Mouse (Mus musculus) liver, embryonic 16.5 days (tissue): ENCODE data around the gene Donson. TPM values are rescaled to one million over a fixed set of nuclear protein-coding genes. Genes with fewer than 3 reads are reported as not detected.

ENCODE experiments used
- ATAC-seq: fragments of 200-750 bp; cut with Nextera tagmentation; 2 replicates; pipeline ENCODE4 v1.8.0; 2017; ENCODE audit warnings: low read depth, mild to moderate bottlenecking, moderate number of reproducible peaks, moderate library complexity
- H3K27ac ChIP-seq: fragments of 300-500 bp; sonication (generic); 2 replicates; pipeline ENCODE4 v1.5.1; 2014; ENCODE audit warnings: mild to moderate bottlenecking, low read length
- H3K27me3 ChIP-seq: fragments of 300-500 bp; sonication (generic); 2 replicates; pipeline ENCODE4 v1.6.1; 2014; ENCODE audit warnings: low read depth, low read length, mixed read lengths; ENCODE audit not compliant: control insufficient read depth, insufficient read depth
- H3K36me3 ChIP-seq: fragments of 300-500 bp; sonication (generic); 2 replicates; pipeline ENCODE4 v1.6.1; 2014; ENCODE audit warnings: mild to moderate bottlenecking; ENCODE audit not compliant: control insufficient read depth, insufficient read depth
- H3K4me1 ChIP-seq: fragments of 300-500 bp; sonication (generic); 2 replicates; pipeline ENCODE4 v1.6.1; 2014; ENCODE audit warnings: low read depth, low read length, mixed read lengths; ENCODE audit not compliant: control insufficient read depth
- H3K4me2 ChIP-seq: fragments of 300-500 bp; sonication (generic); 2 replicates; pipeline ENCODE4 v1.6.1; 2014; ENCODE audit warnings: low read depth, low read length, mixed read lengths
- H3K4me3 ChIP-seq: fragments of 300-500 bp; sonication (generic); 2 replicates; pipeline ENCODE4 v1.5.1; 2014; ENCODE audit warnings: low read depth, mild to moderate bottlenecking, low read length
- H3K9ac ChIP-seq: fragments of 300-500 bp; sonication (generic); 2 replicates; pipeline ENCODE4 v1.6.1; 2014; ENCODE audit warnings: low read depth, low read length
- H3K9me3 ChIP-seq: fragments of 300-500 bp; sonication (generic); replicated peaks from 2 replicates; pipeline ENCODE4 v1.6.1; 2016; ENCODE audit warnings: low read length; ENCODE audit not compliant: control insufficient read depth
- WGBS: fragments of 180-500 bp; shearing (Covaris S2); extraction: QIAGEN DNeasy Blood & Tissue Kit; methylation state at CpG from one replicate; pipeline ENCODE4 v1.1.7; 2014; ENCODE audit not compliant: insufficient replicate concordance; 5-methylcytosine and 5-hydroxymethylcytosine counted together
- polyA plus RNA-seq: library from polyadenylated mRNA; unstranded; fragments of >200 nt; fragmentation: Nextera tagmentation; extraction: Ambion mirVana; gene quantifications from 2 replicates; pipeline ENCODE4 v1.2.1, GENCODE M21; 2015

The Donson gene
- polyA plus RNA-seq, 1 experiment from 2014 or later = 22.8 TPM

GRCm38 (mm10) chr16:91627831-91628230, 60.7 kb downstream of the Donson start:
- Histone ChIP-seq H3K27me3 (no peaks in the 10 kb centered on the region), H3K27ac (no peak overlapping the region), H3K4me3 (no peak overlapping the region), H3K9ac (no peak overlapping the region), H3K36me3 (peaks cover 47% of the 10 kb centered on the region), H3K4me1 (no peaks in the 10 kb centered on the region), H3K4me2 (no peak overlapping the region), H3K9me3 (no peaks in the 10 kb centered on the region)
- no peak for ATAC-seq
- 71% methylated on average over 7 of the region's 7 CpGs for WGBS

Other genes starting within 250 kb of the Donson start
- gene Ifnar1, start 203.5 kb downstream of the Donson start, polyA plus RNA-seq = 21.3 and 25.0 TPM in 2 replicates
- 18.6 and 22.2 TPM in 2 replicates for gene Ifngr2, start 141.7 kb downstream of the Donson start, polyA plus RNA-seq
- 7.1 and 7.4 TPM in 2 replicates for gene Tmem50b, start 91.0 kb downstream of the Donson start, polyA plus RNA-seq
- gene Dnajc28, start 69.7 kb downstream of the Donson start, polyA plus RNA-seq = 2.2 and 2.6 TPM in 2 replicates
- gene Gart, start 41.8 kb downstream of the Donson start, polyA plus RNA-seq = 52.9 and 55.6 TPM in 2 replicates
- gene Son, start 41.3 kb downstream of the Donson start, polyA plus RNA-seq = 36.9 and 39.0 TPM in 2 replicates
- gene Cryzl1, start 40.2 kb upstream of the Donson start, polyA plus RNA-seq = 31.5 and 34.6 TPM in 2 replicates
- gene Itsn1, start 40.5 kb upstream of the Donson start, polyA plus RNA-seq = 54.1 and 54.7 TPM in 2 replicates